Mouse (Mus musculus): Measurements from ENCODE around the gene Hc.

The Hc gene

DNA sequence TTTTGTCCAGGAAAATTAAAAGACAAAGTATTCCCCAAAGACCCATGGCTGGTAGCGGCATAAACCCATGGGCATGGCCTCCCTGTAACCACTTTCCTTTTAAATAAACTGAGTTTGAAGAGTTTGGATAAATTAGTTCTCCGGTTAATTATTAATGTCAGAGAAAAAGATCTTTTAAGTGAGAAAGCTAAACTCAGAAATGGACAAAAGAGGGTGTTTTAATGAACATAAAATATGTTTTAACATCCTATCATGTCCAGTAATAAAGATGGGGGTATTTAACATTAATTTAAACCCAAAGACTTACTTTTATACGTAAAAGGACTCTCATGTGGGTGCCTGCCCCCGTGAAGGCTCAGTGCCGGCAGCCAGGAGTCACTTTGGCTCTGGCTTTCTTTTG lies at the start of gene Hc:
Hc (minus strand) TSS at position 101 of the 400 bp plus-strand sequence.
- DNase-seq (ENCODE audit: low spot score), result no peak

DNA sequence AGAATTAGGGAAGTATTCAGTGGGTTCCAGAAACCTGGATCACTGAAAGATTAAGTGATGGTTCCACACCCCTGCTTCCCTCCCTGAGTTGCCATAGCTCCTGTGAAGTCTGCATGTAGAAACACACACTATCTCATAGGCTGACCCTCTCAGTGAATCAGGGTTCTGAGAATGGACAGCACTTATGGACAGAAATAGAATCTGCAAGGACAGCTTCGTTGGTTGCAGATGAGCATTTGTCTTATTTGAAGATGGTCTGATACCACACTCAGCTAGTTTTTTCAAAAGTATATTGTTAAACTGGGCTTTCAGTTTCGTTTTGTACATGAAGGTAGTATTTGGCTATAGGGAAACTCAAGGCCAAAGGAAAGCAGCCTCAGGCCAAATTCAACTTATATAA lies 49.3 kb upstream of the Hc start:
- no peak for DNase-seq (ENCODE audit: low spot score)

GRCm38 (mm10) chr2:35109924-35110304 lies 48.7 kb upstream of the Hc start:
- no peak for DNase-seq (ENCODE audit: low spot score)

DNA sequence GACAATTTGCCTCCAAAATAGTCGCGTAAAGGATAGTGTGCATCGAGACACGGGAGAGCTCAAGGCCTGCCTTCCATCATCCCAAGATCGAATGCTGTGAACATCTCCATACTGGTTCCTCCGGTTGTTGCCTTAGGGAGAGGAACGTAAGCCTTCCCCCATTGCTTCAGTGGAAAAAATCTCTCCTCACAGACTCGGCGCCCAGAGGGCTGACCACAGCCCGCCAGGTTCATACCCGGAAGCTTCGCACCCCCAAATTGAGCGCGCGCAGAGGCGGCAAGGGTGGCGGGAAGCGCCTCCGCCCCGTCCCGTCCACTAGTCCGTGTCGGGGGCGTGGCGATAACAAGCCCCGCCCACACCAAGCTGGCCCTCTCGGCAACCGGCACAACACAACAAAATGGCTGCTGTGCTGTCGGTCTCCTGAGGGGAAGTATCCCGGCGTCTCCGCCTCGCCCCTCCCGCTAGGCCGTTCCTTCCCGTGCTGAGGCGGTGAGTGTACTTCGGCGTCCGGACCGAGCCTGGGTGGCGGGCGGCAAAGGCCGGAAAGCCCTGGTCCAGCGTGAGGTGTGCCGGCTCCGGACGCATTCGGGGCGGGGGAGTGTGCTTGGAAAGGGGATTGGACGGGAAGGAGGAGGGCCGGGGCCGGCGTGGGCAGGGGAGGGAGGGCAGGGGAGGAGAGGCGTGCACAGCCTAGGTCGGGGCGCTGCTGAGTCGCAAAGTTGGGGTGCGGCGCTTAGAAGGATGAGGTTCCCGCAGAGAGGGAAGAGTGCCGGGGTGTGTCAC lies 48.1 kb upstream of the Hc start, which contains the start of gene Cntrl:
Cntrl (plus strand) TSS at position 352 of the 783 bp plus-strand sequence.
- peak; percentile 94 for DNase-seq (ENCODE audit: low spot score)

DNA sequence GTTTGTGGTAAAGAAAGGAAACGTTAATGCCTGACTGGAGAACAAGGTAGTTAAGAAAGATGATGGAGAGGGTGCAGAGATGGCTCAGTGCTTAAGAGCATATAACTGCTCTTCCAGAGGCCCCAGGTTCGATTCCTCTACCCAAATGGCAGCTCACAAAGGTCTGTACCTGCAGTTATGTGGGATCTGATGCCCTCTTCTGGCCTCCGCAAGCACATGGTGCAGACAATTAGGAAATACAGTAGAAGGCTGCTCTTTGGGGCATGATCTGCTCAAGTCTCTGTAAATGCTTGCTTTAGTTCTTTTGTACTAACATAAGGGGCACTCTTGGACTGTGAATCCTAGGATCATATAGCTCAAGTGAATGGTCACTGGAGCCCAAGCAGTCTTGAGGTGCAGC lies 47.5 kb upstream of the Hc start:
- no peak for DNase-seq (ENCODE audit: low spot score)

GRCm38 (mm10) chr2:35107984-35108635 lies 46.9 kb upstream of the Hc start:
- DNase-seq (ENCODE audit: low spot score), result no peak

DNA sequence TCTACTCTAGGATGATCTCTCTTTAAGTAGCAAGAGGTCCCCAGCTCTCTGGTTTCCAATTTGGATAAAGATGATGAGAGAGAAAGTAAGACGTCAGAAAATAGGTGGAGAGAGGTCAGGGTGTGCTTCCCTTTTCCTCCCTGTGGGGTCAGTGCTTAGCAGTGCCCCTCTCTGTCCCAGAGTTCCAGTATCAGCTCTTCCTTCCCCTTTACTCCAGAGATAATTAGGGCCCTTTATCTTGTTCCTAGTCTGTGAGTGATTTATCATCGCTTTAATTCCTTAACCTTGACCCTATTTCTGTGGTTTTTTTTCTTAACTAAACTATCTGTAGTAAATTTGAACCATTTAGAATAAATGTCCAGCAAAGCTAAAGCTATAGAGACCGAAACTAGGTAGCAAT lies 43.6 kb upstream of the Hc start:
- no peak for DNase-seq (ENCODE audit: low spot score)

GRCm38 (mm10) chr2:35103558-35103957 lies 42.3 kb upstream of the Hc start:
- DNase-seq (ENCODE audit: low spot score), result no peak

DNA sequence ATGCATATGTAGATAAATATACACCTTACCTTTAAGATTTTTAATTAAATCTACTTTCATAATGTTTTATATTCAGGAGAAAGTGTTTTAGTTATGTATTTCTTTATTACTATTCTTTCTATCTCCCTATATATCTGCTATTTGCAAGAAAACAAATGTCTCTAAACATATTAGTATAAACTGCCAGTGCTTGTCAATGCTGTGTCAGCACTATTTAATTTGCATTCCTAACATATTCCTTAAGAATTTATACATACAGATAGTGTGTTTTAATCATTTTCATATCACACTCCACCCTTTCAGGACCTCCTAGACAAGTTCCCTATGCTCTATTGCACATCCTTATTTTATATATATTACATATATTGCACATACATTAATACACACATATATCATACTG lies 41.5 kb upstream of the Hc start:
- DNase-seq (ENCODE audit: low spot score), result no peak

- no peak for DNase-seq (ENCODE audit: low spot score)
Observed at GRCm38 (mm10) chr2:35101443-35101842, 40.2 kb upstream of the Hc start, which contains the start of gene AI182371. Gene AI182371, minus strand, starts transcription at chr2:35101543.

- no peak for DNase-seq (ENCODE audit: low spot score)
Observed at GRCm38 (mm10) chr2:35100529-35100928, 39.3 kb upstream of the Hc start.

GRCm38 (mm10) chr2:35087418-35087817 lies 26.2 kb upstream of the Hc start:
- no peak for DNase-seq (ENCODE audit: low spot score)

GRCm38 (mm10) chr2:35079166-35079565 lies 17.9 kb upstream of the Hc start:
- no peak for DNase-seq (ENCODE audit: low spot score)

DNA sequence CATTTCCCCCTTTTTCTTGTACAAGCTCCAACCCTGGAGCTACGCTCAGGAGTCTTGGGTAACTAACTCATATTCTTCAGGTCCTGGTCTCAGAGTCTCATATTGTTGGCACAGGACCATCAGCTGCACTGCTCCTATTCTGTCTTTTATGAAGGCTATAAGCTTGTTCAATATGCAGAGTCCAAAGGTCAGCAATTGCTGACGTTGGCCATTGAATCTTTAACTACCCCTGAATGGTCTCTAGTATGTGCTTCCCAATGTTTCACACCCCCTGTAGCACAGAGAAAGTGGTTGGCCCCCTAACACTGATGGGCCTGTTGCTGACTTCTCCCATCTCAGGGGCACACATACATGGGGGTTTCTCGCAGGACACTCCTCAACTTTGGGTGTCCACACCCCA lies 13.1 kb upstream of the Hc start:
- no peak for DNase-seq (ENCODE audit: low spot score)

DNA sequence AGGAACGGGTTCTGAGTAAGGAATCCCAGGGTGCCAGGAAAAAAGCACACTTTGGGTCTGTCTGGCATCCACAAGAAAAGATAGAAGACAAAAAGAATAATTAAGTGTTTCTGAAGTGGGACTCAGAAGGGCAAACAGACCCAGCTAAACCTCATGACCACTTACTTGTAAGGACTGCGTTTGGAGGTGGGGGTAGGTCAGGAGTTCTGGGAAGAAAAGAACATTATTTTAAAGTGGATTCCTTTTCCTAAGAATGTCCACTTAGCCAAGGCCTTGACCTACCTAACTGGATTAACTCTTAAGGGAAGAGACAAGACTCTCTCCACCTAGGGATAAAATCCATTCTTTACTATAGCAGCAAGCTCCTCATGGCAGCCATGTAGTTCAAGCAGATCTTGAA lies 11.3 kb upstream of the Hc start:
- no peak for DNase-seq (ENCODE audit: low spot score)

DNA sequence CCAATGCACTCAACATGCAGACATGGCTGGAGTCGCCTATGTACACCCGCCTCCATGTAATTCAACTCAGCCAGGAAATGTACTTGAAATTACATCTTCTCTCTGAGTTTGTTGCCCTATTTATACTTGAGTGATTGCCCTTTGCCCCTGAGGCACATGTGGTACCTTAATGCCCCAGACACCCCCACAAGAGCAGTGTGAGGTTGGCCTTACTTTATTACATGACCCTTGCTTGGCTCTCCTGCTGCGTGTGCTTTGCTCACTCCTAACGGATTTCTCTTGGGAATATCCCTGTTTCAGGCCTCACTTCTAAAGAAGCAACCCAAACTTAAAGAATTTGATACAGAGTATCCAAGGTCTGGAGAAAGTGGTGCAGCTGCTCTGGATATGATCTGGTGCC lies 9.0 kb upstream of the Hc start:
- DNase-seq (ENCODE audit: low spot score), result no peak

- DNase-seq (ENCODE audit: low spot score), result no peak
Observed at GRCm38 (mm10) chr2:35069124-35069523, 7.9 kb upstream of the Hc start.

DNA sequence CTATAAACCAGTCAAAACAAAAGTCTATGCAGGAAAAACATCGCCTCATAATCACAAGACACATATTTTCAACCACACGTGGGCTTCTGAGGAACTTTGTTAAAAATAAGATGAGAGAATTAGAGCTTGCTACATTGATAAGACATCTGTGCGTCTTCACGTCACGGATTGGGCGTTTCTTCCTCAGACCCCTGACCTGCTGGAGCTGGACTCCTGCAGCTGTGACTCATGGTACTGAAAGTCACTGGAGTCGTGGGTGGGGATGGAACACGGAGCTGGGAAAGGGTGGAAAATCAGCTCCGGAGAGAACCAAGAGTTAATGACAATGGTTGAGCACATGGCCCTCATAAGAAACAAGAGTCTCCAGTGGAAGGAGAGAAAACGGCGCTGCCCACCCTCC lies 5.9 kb upstream of the Hc start:
- no peak for DNase-seq (ENCODE audit: low spot score)

GRCm38 (mm10) chr2:35066525-35067082 lies 5.4 kb upstream of the Hc start:
- DNase-seq (ENCODE audit: low spot score), result no peak

DNA sequence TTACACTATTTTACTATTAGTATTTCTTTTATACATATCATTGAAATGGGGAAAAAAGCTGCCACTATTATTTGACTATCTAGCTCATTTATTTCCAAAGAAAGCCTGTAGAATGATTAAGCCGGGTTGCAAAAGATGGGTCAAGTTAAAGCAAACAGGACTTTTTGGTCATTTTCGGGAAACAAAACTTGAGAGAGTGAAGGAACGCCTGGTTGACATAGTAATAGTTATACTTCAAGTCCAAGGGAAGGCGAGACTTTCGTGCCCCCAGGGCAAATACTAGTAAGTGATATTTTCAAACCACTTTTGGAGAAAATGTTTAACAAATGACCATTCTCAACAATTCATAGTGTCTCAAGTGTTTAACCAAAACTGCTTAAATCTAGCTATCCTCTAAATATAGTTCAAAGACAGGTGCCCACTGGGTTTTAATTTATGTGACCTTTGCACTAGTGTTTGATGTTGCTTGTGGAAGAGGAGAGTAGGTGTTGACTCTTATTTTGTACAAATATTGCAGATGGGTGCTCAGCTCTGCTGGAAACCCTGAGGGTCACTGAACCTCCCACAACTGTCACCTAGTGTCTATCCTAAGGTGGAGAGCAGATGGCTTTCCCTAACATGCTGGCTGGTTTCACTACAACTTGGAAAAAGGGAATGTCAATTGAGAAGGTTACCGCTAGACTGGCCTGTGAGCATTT lies 2.2 kb upstream of the Hc start:
- no peak for DNase-seq (ENCODE audit: low spot score)

DNA sequence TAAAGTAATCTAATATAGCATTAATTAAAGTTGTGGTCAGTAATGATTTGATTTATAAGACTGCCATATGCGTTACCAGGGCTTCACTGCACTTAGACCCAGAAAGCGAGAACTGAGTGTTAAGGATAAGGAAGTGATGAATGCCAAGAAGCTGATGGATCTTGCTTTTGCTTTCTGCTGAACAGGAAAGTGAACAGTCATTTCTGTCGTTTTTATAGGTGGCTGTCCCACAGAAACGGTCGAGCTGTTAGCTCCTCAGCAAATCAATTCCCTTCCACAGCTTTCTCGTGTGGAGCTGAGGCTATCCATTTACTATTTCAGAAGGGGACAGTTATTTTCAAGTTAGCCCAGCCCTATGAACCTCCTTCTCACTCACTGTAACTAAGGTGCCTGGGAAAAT lies 341 bp downstream of the Hc start:
- DNase-seq (ENCODE audit: low spot score), result no peak

DNA sequence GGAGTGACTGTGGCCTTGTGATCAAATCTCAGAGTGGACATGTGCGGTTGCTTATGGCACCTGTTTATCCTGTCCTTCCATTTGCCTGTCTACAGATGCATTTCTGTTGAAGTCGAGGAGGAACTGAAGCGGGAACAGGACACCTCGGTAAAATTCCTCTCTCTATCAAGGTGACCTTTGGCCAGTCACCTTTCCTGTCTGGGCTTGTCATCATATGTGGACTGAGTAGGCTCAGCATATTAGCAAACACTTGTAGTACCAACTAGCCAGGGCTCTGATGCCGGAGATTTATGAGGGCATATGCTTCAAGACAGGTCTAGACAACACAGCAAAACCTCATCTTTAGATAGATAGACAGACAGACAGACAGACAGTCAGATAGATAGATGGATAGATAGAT lies 982 bp downstream of the Hc start:
- no peak for DNase-seq (ENCODE audit: low spot score)

DNA sequence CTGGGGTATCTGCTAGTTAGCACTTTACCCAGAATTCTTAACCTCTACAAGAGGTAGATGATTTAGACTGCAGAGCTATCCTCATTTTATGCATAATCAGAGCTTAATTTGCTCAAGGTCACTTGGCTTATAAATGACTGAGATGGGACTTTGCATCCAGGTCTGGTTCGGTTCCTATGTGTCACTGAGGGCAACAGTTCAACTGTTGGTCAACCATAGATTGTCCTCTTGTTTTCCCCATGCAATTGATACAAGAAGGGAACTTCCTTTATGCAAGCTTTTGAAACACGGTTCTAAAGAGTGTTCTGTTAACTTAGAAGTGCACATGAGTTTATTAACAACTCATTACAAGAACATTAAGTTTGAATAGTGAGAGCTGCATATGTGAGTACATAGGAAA lies 2.9 kb downstream of the Hc start:
- no peak for DNase-seq (ENCODE audit: low spot score)
